Mouse (Mus musculus) heart, postnatal 0 days (tissue): ENCODE measurements at regions not wholly inside any gene's neighbourhood (a gene's known extent, or its start where the extent isn't known, plus 50 kb on each side); places are given as distances from the start of the nearest gene placed in this dataset.

ENCODE experiments used
- ATAC-seq: fragments of 200-750 bp; cut with Nextera tagmentation; 2 replicates; pipeline ENCODE4 v1.8.0; 2017; ENCODE audit warnings: low read depth, moderate number of reproducible peaks, moderate library complexity; ENCODE audit not compliant: insufficient read depth
- DNase-seq: peaks from one replicate; pipeline ENCODE4 v3.0.0-alpha.2; 2016; ENCODE audit warnings: low spot score
- H3K27ac ChIP-seq: fragments of 300-500 bp; sonication (generic); 2 replicates; pipeline ENCODE4 v1.5.1; 2014; ENCODE audit warnings: low read depth, mild to moderate bottlenecking
- H3K27me3 ChIP-seq: fragments of 300-500 bp; sonication (generic); 2 replicates; pipeline ENCODE4 v1.6.1; 2014; ENCODE audit warnings: low read length, mixed read lengths; ENCODE audit not compliant: control insufficient read depth, insufficient read depth
- H3K36me3 ChIP-seq: fragments of 300-500 bp; sonication (generic); replicated peaks from 2 replicates; pipeline ENCODE4 v1.6.1; 2014; ENCODE audit warnings: low read length, mixed read lengths; ENCODE audit not compliant: control insufficient read depth, insufficient read depth
- H3K4me1 ChIP-seq: fragments of 300-500 bp; sonication (generic); 2 replicates; pipeline ENCODE4 v1.6.1; 2014; ENCODE audit warnings: antibody characterized with exemption; ENCODE audit not compliant: control insufficient read depth, insufficient read depth
- H3K4me2 ChIP-seq: fragments of 300-500 bp; sonication (generic); 2 replicates; pipeline ENCODE4 v1.6.1; 2014; ENCODE audit warnings: low read depth, mild to moderate bottlenecking, low read length, moderate library complexity
- H3K4me3 ChIP-seq: fragments of 300-500 bp; sonication (generic); 2 replicates; pipeline ENCODE4 v1.5.1; 2014; ENCODE audit warnings: low read depth, low read length
- H3K9ac ChIP-seq: fragments of 300-500 bp; sonication (generic); replicated peaks from 2 replicates; pipeline ENCODE4 v1.6.1; 2014; ENCODE audit warnings: low read depth, low read length, mixed read lengths
- H3K9me3 ChIP-seq: fragments of 300-500 bp; sonication (generic); replicated peaks from 2 replicates; pipeline ENCODE4 v1.6.1; 2016; ENCODE audit warnings: low read length; ENCODE audit not compliant: control insufficient read depth
- CTCF ChIP-seq: IDR thresholded peaks from 2 replicates; pipeline ENCODE4 v1.5.1; 2016; ENCODE audit warnings: antibody characterized with exemption, control low read depth, low read depth
- EP300 ChIP-seq: IDR thresholded peaks from 2 replicates; pipeline ENCODE4 v1.6.1; 2016; ENCODE audit warnings: antibody characterized with exemption, low read depth
- WGBS: fragments of 180-500 bp; shearing (Covaris S2); extraction: QIAGEN DNeasy Blood & Tissue Kit; methylation state at CpG from one replicate; pipeline ENCODE4 v1.1.7; 2014; 5-methylcytosine and 5-hydroxymethylcytosine counted together

- H3K27ac ChIP-seq: no peak overlapping the region
- no peak overlapping the region for H3K9ac ChIP-seq
- H3K4me1 ChIP-seq: no peaks in the 10 kb centered on the region
- no peak overlapping the region for H3K4me2 ChIP-seq
- no peaks in the 10 kb centered on the region for H3K27me3 ChIP-seq
- DNase-seq: no peak
- no peaks in the 10 kb centered on the region for H3K36me3 ChIP-seq
- TF ChIP-seq CTCF (no peak), EP300 (no peak)
- H3K9me3 ChIP-seq: no peaks in the 10 kb centered on the region
- WGBS: 65% methylated on average over 3 of the region's 3 CpGs
- ATAC-seq: no peak
- no peak overlapping the region for H3K4me3 ChIP-seq
Measured at GRCm38 (mm10) chr7:70748884-70749283, 382.3 kb upstream of the Nr2f2 start.

GRCm38 (mm10) chr7:70748345-70748744, 381.8 kb upstream of the Nr2f2 start:
- no peak for ATAC-seq
- Histone ChIP-seq H3K4me2 (no peak overlapping the region), H3K27me3 (no peaks in the 10 kb centered on the region), H3K36me3 (no peaks in the 10 kb centered on the region), H3K4me3 (no peak overlapping the region), H3K9me3 (no peaks in the 10 kb centered on the region), H3K9ac (no peak overlapping the region), H3K4me1 (no peaks in the 10 kb centered on the region), H3K27ac (no peak overlapping the region)
- TF ChIP-seq CTCF (no peak), EP300 (no peak)
- WGBS: 77% methylated on average over 8 of the region's 8 CpGs
- DNase-seq: no peak

GRCm38 (mm10) chr7:70744296-70744695, 377.8 kb upstream of the Nr2f2 start:
- H3K9me3 ChIP-seq: no peaks in the 10 kb centered on the region

GRCm38 (mm10) chr7:70735591-70735990, 369.1 kb upstream of the Nr2f2 start:
- Histone ChIP-seq H3K36me3 (no peaks in the 10 kb centered on the region), H3K9ac (no peak overlapping the region), H3K9me3 (no peaks in the 10 kb centered on the region), H3K4me1 (no peaks in the 10 kb centered on the region), H3K27ac (no peak overlapping the region), H3K4me3 (no peak overlapping the region), H3K27me3 (no peaks in the 10 kb centered on the region), H3K4me2 (no peak overlapping the region)
- DNase-seq (no peak), ATAC-seq (no peak)
- TF ChIP-seq EP300 (no peak), CTCF (no peak)
- 92% methylated on average over 2 of the region's 2 CpGs for WGBS

More at GRCm38 (mm10) chr7:70744296-70744695, 377.8 kb upstream of the Nr2f2 start:
- no peak for DNase-seq
- ATAC-seq: no peak
- no peaks in the 10 kb centered on the region for H3K27me3 ChIP-seq
- no peaks in the 10 kb centered on the region for H3K36me3 ChIP-seq
- TF ChIP-seq EP300 (no peak), CTCF (no peak)
- no peak overlapping the region for H3K4me2 ChIP-seq
- H3K9ac ChIP-seq: no peak overlapping the region
- WGBS: 68% methylated on average over 18 of the region's 18 CpGs
- no peak overlapping the region for H3K4me3 ChIP-seq
- no peak overlapping the region for H3K27ac ChIP-seq
- H3K4me1 ChIP-seq: no peaks in the 10 kb centered on the region

- Histone ChIP-seq H3K27ac (no peak overlapping the region), H3K4me2 (no peak overlapping the region), H3K36me3 (no peaks in the 10 kb centered on the region), H3K9ac (no peak overlapping the region), H3K4me3 (no peak overlapping the region), H3K9me3 (no peaks in the 10 kb centered on the region), H3K27me3 (no peaks in the 10 kb centered on the region), H3K4me1 (no peaks in the 10 kb centered on the region; the same call in 1 of the 2 replicates)
- no peak for DNase-seq
- no peak for ATAC-seq
- TF ChIP-seq EP300: no peak
Measured at GRCm38 (mm10) chr7:70733501-70733900, 367.0 kb upstream of the Nr2f2 start.

GRCm38 (mm10) chr7:70729896-70730295, 363.4 kb upstream of the Nr2f2 start:
- 63% methylated on average over 8 of the region's 8 CpGs for WGBS

More at GRCm38 (mm10) chr7:70729896-70730295, 363.4 kb upstream of the Nr2f2 start:
- Histone ChIP-seq H3K4me2 (no peak overlapping the region), H3K27ac (no peak overlapping the region), H3K4me3 (no peak overlapping the region), H3K36me3 (no peaks in the 10 kb centered on the region), H3K4me1 (no peaks in the 10 kb centered on the region; the same call in 1 of the 2 replicates), H3K9me3 (no peaks in the 10 kb centered on the region), H3K27me3 (no peaks in the 10 kb centered on the region), H3K9ac (no peak overlapping the region)
- TF ChIP-seq EP300: no peak
- TF ChIP-seq CTCF: no peak
- ATAC-seq (no peak), DNase-seq (no peak)
